Mouse (Mus musculus): ENCODE data around the gene Lrfn2. TPM values are rescaled to one million over a fixed set of nuclear protein-coding genes. Genes with fewer than 3 reads are reported as not detected.

Gene Lrfn2
- total and polyA plus RNA-seq, 3 experiments: not detected

- DNase-seq (ENCODE audit: low read depth, low spot score): no peak
- Histone ChIP-seq H3K79me2 (ENCODE audit: control insufficient read depth, insufficient read depth, low read length, poor library complexity) (no peaks in the 10 kb centered on the region), H3K4me1 (ENCODE audit: control insufficient read depth in 1 of 2, insufficient read depth in 2 of 2, low read length in 2 of 2) (no peaks in the 10 kb centered on the region), H3K27me3 (ENCODE audit: control insufficient read depth in 1 of 2, insufficient read depth in 2 of 2, low read length in 2 of 2) (no peaks in the 10 kb centered on the region), H3K9me3 (replicated peaks; ENCODE audit: insufficient read depth, low read length) (no peaks in the 10 kb centered on the region), H3K4me3 (ENCODE audit: control insufficient read depth in 1 of 2, insufficient read depth in 1 of 2, low read depth in 2 of 2, low read length in 2 of 2) (no peak overlapping the region), H3K36me3 (ENCODE audit: control insufficient read depth in 1 of 2, insufficient read depth in 2 of 2, low read length in 2 of 2) (no peaks in the 10 kb centered on the region), H3K9ac (ENCODE audit: control insufficient read depth, low read depth, low read length, poor library complexity, severe bottlenecking) (no peak overlapping the region), H3K27ac (ENCODE audit: control insufficient read depth, low read depth, low read length) (no peak overlapping the region)
- TF ChIP-seq RCOR1 (IDR thresholded peaks at IDR 0.05; ENCODE audit: low read depth, low read length) (no peak), POLR2AphosphoS5 (IDR thresholded peaks at IDR 0.05; ENCODE audit: borderline replicate concordance, low read depth, low read length) (no peak)
Measured at GRCm38 (mm10) chr17:48956033-48956631, 24.0 kb downstream of the Lrfn2 start.

GRCm38 (mm10) chr17:48960161-48960698 is 28.1 kb downstream of the Lrfn2 start:
- Histone ChIP-seq H3K4me3 (ENCODE audit: control insufficient read depth in 1 of 2, insufficient read depth in 1 of 2, low read depth in 2 of 2, low read length in 2 of 2) (no peak overlapping the region), H3K36me3 (ENCODE audit: control insufficient read depth in 1 of 2, insufficient read depth in 2 of 2, low read length in 2 of 2) (no peaks in the 10 kb centered on the region), H3K27me3 (ENCODE audit: control insufficient read depth in 1 of 2, insufficient read depth in 2 of 2, low read length in 2 of 2) (no peaks in the 10 kb centered on the region), H3K79me2 (ENCODE audit: control insufficient read depth, insufficient read depth, low read length, poor library complexity) (no peaks in the 10 kb centered on the region), H3K9me3 (replicated peaks; ENCODE audit: insufficient read depth, low read length) (no peaks in the 10 kb centered on the region), H3K9ac (ENCODE audit: control insufficient read depth, low read depth, low read length, poor library complexity, severe bottlenecking) (no peak overlapping the region), H3K27ac (ENCODE audit: control insufficient read depth, low read depth, low read length) (no peak overlapping the region), H3K4me1 (ENCODE audit: control insufficient read depth in 1 of 2, insufficient read depth in 2 of 2, low read length in 2 of 2) (no peaks in the 10 kb centered on the region)
- TF ChIP-seq GABPA (IDR thresholded peaks at IDR 0.05; ENCODE audit: low read depth, low read length): no peak
- no peak for TF ChIP-seq MAZ (IDR thresholded peaks at IDR 0.05; ENCODE audit: low read depth, low read length)
- no peak for TF ChIP-seq MEF2A (IDR thresholded peaks at IDR 0.05; ENCODE audit: extremely low read depth, insufficient replicate concordance, low read depth, low read length, poor library complexity, severe bottlenecking)
- no peak for TF ChIP-seq ZC3H11A (IDR thresholded peaks at IDR 0.05; ENCODE audit: low read depth, low read length)
- no peak for TF ChIP-seq USF1 (IDR thresholded peaks at IDR 0.05; ENCODE audit: low read depth, low read length)
- DNase-seq (ENCODE audit: low read depth, low spot score): no peak

DNA sequence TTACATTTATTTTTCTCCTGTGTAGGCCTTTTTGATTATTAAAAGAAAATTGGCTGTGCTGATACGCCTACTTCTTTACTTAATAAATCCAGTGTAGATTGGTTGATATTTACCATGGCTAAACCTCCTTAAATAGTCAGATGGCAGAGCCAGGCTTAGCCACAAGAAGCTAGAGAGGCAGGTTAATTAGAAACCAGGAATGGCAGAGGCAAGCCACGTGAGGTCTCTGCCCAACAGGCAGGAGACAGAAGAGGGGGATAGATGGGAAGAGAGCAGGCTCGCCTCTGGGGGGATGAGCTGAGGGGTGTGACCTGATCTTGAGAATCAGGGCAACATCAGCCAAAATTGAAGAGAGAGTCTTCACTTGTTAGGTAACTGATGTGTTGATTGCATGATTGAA is 30.5 kb downstream of the Lrfn2 start:
- H3K36me3 ChIP-seq (ENCODE audit: control insufficient read depth in 1 of 2, insufficient read depth in 2 of 2, low read length in 2 of 2): no peaks in the 10 kb centered on the region
- no peaks in the 10 kb centered on the region for H3K27me3 ChIP-seq (ENCODE audit: control insufficient read depth in 1 of 2, insufficient read depth in 2 of 2, low read length in 2 of 2)
- no peak for TF ChIP-seq TAL1 (IDR thresholded peaks at IDR 0.05; ENCODE audit: low read length)
- no peak for TF ChIP-seq MYC (IDR thresholded peaks at IDR 0.05; ENCODE audit: low read depth, low read length)
- TF ChIP-seq NELFE (IDR thresholded peaks at IDR 0.05; ENCODE audit: low read depth, low read length): no peak
- TF ChIP-seq MYB (IDR thresholded peaks at IDR 0.05; ENCODE audit: low read depth, low read length): no peak
- TF ChIP-seq ZMIZ1 (IDR thresholded peaks at IDR 0.05; ENCODE audit: low read depth, low read length): no peak
- TF ChIP-seq MAZ (IDR thresholded peaks at IDR 0.05; ENCODE audit: low read depth, low read length): no peak
- TF ChIP-seq USF2 (IDR thresholded peaks at IDR 0.05; ENCODE audit: borderline replicate concordance in 1 of 2, insufficient read depth in 1 of 2, low read depth in 1 of 2, low read length in 2 of 2): no peak
- no peak for TF ChIP-seq JUND (IDR thresholded peaks at IDR 0.05; ENCODE audit: low read depth, low read length)
- TF ChIP-seq EP300 (IDR thresholded peaks at IDR 0.05; ENCODE audit: low read depth in 1 of 2, low read length in 2 of 2): no peak
- TF ChIP-seq SMC3 (IDR thresholded peaks at IDR 0.05; ENCODE audit: low read depth, low read length): no peak
- no peak for TF ChIP-seq RAD21 (IDR thresholded peaks at IDR 0.05; ENCODE audit: low read depth, low read length)
- no peak for TF ChIP-seq CHD2 (IDR thresholded peaks at IDR 0.05; ENCODE audit: low read length)
- no peak for TF ChIP-seq BHLHE40 (IDR thresholded peaks at IDR 0.05; ENCODE audit: borderline replicate concordance, low read depth, low read length)
- no peak for TF ChIP-seq TBP (IDR thresholded peaks at IDR 0.05; ENCODE audit: low read depth, low read length)
- TF ChIP-seq NRF1 (IDR thresholded peaks at IDR 0.05; ENCODE audit: insufficient read depth, low read depth, low read length, poor library complexity, severe bottlenecking): no peak
- TF ChIP-seq MEF2A (IDR thresholded peaks at IDR 0.05; ENCODE audit: extremely low read depth, insufficient replicate concordance, low read depth, low read length, poor library complexity, severe bottlenecking): no peak
- TF ChIP-seq CTCF (IDR thresholded peaks at IDR 0.05 in 2 of 3, conservative IDR thresholded peaks at IDR 0.05 in 1 of 3; ENCODE audit: control insufficient read depth in 1 of 3, insufficient read depth in 1 of 3, low read depth in 2 of 3, low read length in 3 of 3, poor library complexity in 1 of 3, severe bottlenecking in 1 of 3): no peak
- no peak for TF ChIP-seq ETS1 (IDR thresholded peaks at IDR 0.05; ENCODE audit: low read depth, low read length)
- no peak for TF ChIP-seq GABPA (IDR thresholded peaks at IDR 0.05; ENCODE audit: low read depth, low read length)
- TF ChIP-seq POLR2A (IDR thresholded peaks at IDR 0.05; ENCODE audit: control insufficient read depth in 1 of 2, insufficient read depth in 1 of 2, low read depth in 1 of 2, low read length in 2 of 2, poor library complexity in 1 of 2): no peak
- no peak overlapping the region for H3K9ac ChIP-seq (ENCODE audit: control insufficient read depth, low read depth, low read length, poor library complexity, severe bottlenecking)
- H3K4me3 ChIP-seq (ENCODE audit: control insufficient read depth in 1 of 2, insufficient read depth in 1 of 2, low read depth in 2 of 2, low read length in 2 of 2): no peak overlapping the region
- H3K4me1 ChIP-seq (ENCODE audit: control insufficient read depth in 1 of 2, insufficient read depth in 2 of 2, low read length in 2 of 2): no peaks in the 10 kb centered on the region
- no peak for DNase-seq (ENCODE audit: low read depth, low spot score)
- no peak overlapping the region for H3K27ac ChIP-seq (ENCODE audit: control insufficient read depth, low read depth, low read length)
- H3K79me2 ChIP-seq (ENCODE audit: control insufficient read depth, insufficient read depth, low read length, poor library complexity): no peaks in the 10 kb centered on the region
- H3K9me3 ChIP-seq (replicated peaks; ENCODE audit: insufficient read depth, low read length): no peaks in the 10 kb centered on the region
